Mouse (Mus musculus) forebrain, embryonic 12.5 days (tissue): ENCODE measurements at regions not wholly inside any gene's neighbourhood (a gene's known extent, or its start where the extent isn't known, plus 50 kb on each side); places are given as distances from the start of the nearest gene placed in this dataset.
A peak's percentile ranks its signal among the peaks of the same experiment; 100 is the strongest.

Source experiments
- ATAC-seq: fragments of 200-750 bp; cut with Nextera tagmentation; 2 replicates; pipeline ENCODE4 v1.8.0; 2017; ENCODE audit warnings: moderate TSS enrichment; ENCODE audit not compliant: low FRiP score
- H3K27ac ChIP-seq: fragments of 300-500 bp; sonication (generic); 2 replicates; pipeline ENCODE4 v1.5.1; 2016; ENCODE audit warnings: mild to moderate bottlenecking
- H3K27me3 ChIP-seq: fragments of 300-500 bp; sonication (generic); 2 replicates; pipeline ENCODE4 v1.6.1; 2016; ENCODE audit warnings: mild to moderate bottlenecking
- H3K36me3 ChIP-seq: fragments of 300-500 bp; sonication (generic); replicated peaks from 2 replicates; pipeline ENCODE4 v1.6.1; 2016; ENCODE audit warnings: mild to moderate bottlenecking
- H3K4me1 ChIP-seq: fragments of 300-500 bp; sonication (generic); 2 replicates; pipeline ENCODE4 v1.6.1; 2016
- H3K4me2 ChIP-seq: fragments of 300-500 bp; sonication (generic); 2 replicates; pipeline ENCODE4 v1.6.1; 2016; ENCODE audit warnings: mild to moderate bottlenecking, moderate library complexity
- H3K4me3 ChIP-seq: fragments of 300-500 bp; sonication (generic); replicated peaks from 2 replicates; pipeline ENCODE4 v1.5.1; 2016; ENCODE audit warnings: mild to moderate bottlenecking
- H3K9ac ChIP-seq: fragments of 300-500 bp; sonication (generic); 2 replicates; pipeline ENCODE4 v1.6.1; 2016; ENCODE audit warnings: mild to moderate bottlenecking
- H3K9me3 ChIP-seq: fragments of 300-500 bp; sonication (generic); 2 replicates; pipeline ENCODE4 v1.6.1; 2016
- WGBS: fragments of 180-500 bp; shearing (Covaris S2); methylation state at CpG from one replicate; pipeline ENCODE4 v1.1.7; 2016; 5-methylcytosine and 5-hydroxymethylcytosine counted together

DNA sequence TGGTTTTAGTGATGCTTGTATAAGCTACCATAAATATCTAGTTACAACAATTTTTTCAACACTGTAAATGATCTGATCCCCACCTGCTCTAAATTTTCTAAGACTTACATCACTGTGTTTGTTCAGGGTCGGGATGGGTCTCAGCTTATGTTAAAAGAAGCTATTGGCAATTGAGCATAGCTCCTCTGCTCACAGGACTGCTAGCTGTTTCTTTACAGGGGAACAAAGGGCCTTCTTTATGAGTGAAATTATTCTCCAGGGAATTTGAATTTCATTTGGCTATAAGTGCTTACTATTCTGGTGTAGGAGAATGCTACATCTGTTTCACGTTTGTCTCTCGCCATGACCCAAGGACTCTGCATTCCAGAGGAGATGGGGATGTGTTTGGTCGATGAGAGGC, 255.6 kb upstream of the Ccdc54 start:
- 74% methylated on average over 4 of the region's 4 CpGs for WGBS
- no peaks in the 10 kb centered on the region for H3K27me3 ChIP-seq
- ATAC-seq, result no peak

GRCm38 (mm10) chr16:50841677-50842580, 251.0 kb upstream of the Ccdc54 start:
- Histone ChIP-seq H3K36me3 (no peaks in the 10 kb centered on the region), H3K27ac (no peak overlapping the region), H3K9me3 (no peaks in the 10 kb centered on the region), H3K4me1 (0 out of 2 replicates have a peak, but pooled peaks cover 3% of the 10 kb centered on the region), H3K9ac (no peak overlapping the region), H3K4me2 (0 out of 2 replicates have a peak overlapping the region, but pooled peaks have one; percentile 17), H3K4me3 (no peak overlapping the region), H3K27me3 (no peaks in the 10 kb centered on the region)
- 37% methylated on average over 15 of the region's 15 CpGs for WGBS
- peak; percentile 92 for ATAC-seq

More for the DNA sequence above, 255.6 kb upstream of the Ccdc54 start:
- no peaks in the 10 kb centered on the region for H3K36me3 ChIP-seq
- H3K27ac ChIP-seq, result no peak overlapping the region
- H3K4me2 ChIP-seq, result no peak overlapping the region
- no peak overlapping the region for H3K4me3 ChIP-seq
- H3K4me1 ChIP-seq, result 0 out of 2 replicates have a peak, but pooled peaks cover 3% of the 10 kb centered on the region
- H3K9ac ChIP-seq, result no peak overlapping the region
- no peaks in the 10 kb centered on the region for H3K9me3 ChIP-seq

DNA sequence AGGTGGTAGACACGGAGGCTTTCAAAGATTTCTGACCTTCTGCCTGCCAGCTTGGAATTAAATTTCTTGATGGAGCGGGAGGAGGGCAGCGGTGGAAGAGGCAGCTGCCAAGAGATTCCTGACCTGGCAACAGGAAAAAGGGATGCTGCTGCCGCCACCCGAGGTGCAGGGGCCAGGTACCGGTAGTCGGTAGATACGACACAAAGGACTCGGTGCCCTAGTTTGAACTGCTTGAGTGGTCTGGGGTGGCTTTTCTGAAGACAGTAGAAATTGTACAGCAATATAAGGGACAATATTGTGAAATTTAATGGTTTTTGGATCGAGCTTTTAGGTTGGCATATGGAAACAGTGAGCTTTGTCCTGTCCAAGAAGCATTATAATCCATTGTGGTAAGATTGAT, 250.3 kb upstream of the Ccdc54 start:
- Histone ChIP-seq H3K9me3 (no peaks in the 10 kb centered on the region), H3K27ac (no peak overlapping the region), H3K4me3 (no peak overlapping the region), H3K27me3 (no peaks in the 10 kb centered on the region), H3K36me3 (no peaks in the 10 kb centered on the region), H3K4me2 (no peak overlapping the region), H3K9ac (no peak overlapping the region), H3K4me1 (0 out of 2 replicates have a peak, but pooled peaks cover 3% of the 10 kb centered on the region)
- ATAC-seq, result peak; percentile 54; the same call in 1 of the 2 replicates
- 72% methylated on average over 10 of the region's 10 CpGs for WGBS

DNA sequence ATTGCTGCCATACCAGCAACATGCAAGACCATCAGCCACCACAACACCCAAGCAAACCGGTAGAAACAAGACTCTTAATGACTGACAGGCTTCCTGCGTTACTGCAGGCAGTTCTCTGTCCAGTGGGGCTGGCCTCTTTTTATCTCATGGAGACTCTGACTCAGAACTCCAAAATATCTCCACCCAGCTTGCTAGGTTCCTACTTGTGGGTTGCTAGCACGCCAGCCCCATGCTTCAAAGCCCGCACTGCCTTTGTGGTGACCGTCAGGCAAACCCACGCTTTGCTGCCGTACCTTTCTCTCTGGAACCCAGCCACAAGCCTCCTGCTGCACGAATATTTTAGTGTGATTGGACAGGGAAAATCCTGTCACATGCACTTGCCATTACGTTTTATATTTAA, 248.7 kb upstream of the Ccdc54 start:
- no peak overlapping the region for H3K27ac ChIP-seq
- 83% methylated on average over 9 of the region's 9 CpGs for WGBS
- H3K4me2 ChIP-seq, result no peak overlapping the region
- no peak for ATAC-seq
- no peaks in the 10 kb centered on the region for H3K27me3 ChIP-seq
- H3K36me3 ChIP-seq, result no peaks in the 10 kb centered on the region
- 0 out of 2 replicates have a peak, but pooled peaks cover 3% of the 10 kb centered on the region for H3K4me1 ChIP-seq
- H3K9me3 ChIP-seq, result no peaks in the 10 kb centered on the region
- no peak overlapping the region for H3K4me3 ChIP-seq
- H3K9ac ChIP-seq, result no peak overlapping the region

GRCm38 (mm10) chr16:50837416-50837815, 246.5 kb upstream of the Ccdc54 start:
- Histone ChIP-seq H3K27me3 (no peaks in the 10 kb centered on the region), H3K27ac (no peak overlapping the region), H3K4me2 (no peak overlapping the region), H3K9ac (no peak overlapping the region), H3K4me1 (0 out of 2 replicates have a peak, but pooled peaks cover 3% of the 10 kb centered on the region), H3K9me3 (no peaks in the 10 kb centered on the region), H3K4me3 (no peak overlapping the region), H3K36me3 (no peaks in the 10 kb centered on the region)
- ATAC-seq, result no peak
- 86% methylated on average over 9 of the region's 9 CpGs for WGBS

- Histone ChIP-seq H3K4me3 (no peak overlapping the region), H3K4me2 (no peak overlapping the region), H3K4me1 (no peaks in the 10 kb centered on the region), H3K27me3 (no peaks in the 10 kb centered on the region), H3K27ac (no peak overlapping the region), H3K9ac (no peak overlapping the region), H3K36me3 (no peaks in the 10 kb centered on the region), H3K9me3 (no peaks in the 10 kb centered on the region)
- no peak for ATAC-seq
- 77% methylated on average over 4 of the region's 4 CpGs for WGBS
Measured at GRCm38 (mm10) chr16:50836457-50836856, 245.5 kb upstream of the Ccdc54 start.

DNA sequence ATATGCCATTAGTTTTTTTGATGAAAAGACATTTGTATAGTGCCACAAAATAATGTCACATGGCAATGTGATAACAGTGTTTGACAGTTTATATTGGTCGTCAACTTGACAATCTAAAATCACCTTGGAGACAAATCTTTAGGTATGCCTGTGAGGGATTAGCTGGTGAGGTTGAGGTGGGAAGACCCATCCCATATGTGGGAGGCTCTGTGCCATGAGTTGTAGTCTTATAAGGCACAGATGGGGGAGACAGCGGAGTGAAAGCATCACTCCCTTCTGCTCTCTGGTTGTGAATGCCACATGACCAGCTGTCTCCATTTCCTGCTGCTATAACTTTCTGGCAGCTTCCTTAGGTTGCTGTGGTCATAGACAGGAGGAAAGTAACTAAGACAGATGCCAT, 242.4 kb upstream of the Ccdc54 start:
- H3K27ac ChIP-seq, result no peak overlapping the region
- no peaks in the 10 kb centered on the region for H3K4me1 ChIP-seq
- H3K9ac ChIP-seq, result no peak overlapping the region
- 88% methylated on average over 2 of the region's 2 CpGs for WGBS
- H3K4me3 ChIP-seq, result no peak overlapping the region
- H3K4me2 ChIP-seq, result no peak overlapping the region
- no peaks in the 10 kb centered on the region for H3K27me3 ChIP-seq
- H3K36me3 ChIP-seq, result no peaks in the 10 kb centered on the region
- H3K9me3 ChIP-seq, result no peaks in the 10 kb centered on the region
- ATAC-seq, result no peak

DNA sequence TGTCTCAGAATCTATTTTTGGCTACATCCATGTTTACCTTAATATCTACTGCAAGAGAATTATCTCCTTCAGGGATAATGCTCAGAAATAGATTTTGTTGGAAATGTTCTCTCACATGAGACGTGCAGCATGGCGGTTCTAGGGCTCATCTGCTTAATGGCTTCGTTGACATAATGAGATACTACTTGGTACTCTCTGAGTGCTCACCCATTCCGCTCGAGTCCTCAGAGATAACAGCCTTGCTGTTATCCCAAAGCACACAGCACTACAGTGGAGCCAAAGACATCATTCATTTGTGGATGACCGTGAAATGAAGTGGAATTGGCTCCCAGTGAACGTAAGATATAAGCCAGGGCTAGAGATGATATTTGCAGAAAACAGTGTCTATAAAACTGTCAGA, 231.4 kb upstream of the Ccdc54 start:
- Histone ChIP-seq H3K36me3 (no peaks in the 10 kb centered on the region), H3K4me1 (no peaks in the 10 kb centered on the region), H3K4me3 (no peak overlapping the region), H3K27ac (no peak overlapping the region), H3K9ac (no peak overlapping the region), H3K27me3 (no peaks in the 10 kb centered on the region), H3K9me3 (no peaks in the 10 kb centered on the region), H3K4me2 (no peak overlapping the region)
- no peak for ATAC-seq
- WGBS, result 83% methylated on average over 7 of the region's 7 CpGs

DNA sequence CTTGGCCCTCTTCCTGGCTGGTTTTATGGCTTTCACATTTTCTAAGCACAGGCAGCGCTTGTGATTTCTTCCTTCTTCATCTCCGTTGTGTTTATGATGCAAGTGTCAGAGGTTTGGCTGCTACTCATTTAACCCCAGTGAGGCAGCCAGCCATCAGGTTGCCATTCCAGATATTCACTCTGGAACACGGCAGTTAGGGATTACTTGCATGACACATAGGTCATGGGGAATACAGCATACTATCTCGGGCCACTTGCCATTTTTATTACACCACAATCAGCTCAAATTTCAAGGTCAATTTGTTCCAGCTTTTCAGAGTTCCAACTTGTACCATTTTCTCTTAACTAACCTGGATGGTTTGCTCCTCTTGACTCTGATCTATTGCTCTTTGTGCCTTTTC, 223.7 kb upstream of the Ccdc54 start:
- no peaks in the 10 kb centered on the region for H3K36me3 ChIP-seq
- no peak overlapping the region for H3K4me2 ChIP-seq
- no peaks in the 10 kb centered on the region for H3K27me3 ChIP-seq
- no peak overlapping the region for H3K27ac ChIP-seq
- no peak for ATAC-seq
- H3K4me1 ChIP-seq, result no peaks in the 10 kb centered on the region
- WGBS, result 83% methylated on average over 4 of the region's 4 CpGs
- no peaks in the 10 kb centered on the region for H3K9me3 ChIP-seq
- no peak overlapping the region for H3K9ac ChIP-seq
- H3K4me3 ChIP-seq, result no peak overlapping the region

DNA sequence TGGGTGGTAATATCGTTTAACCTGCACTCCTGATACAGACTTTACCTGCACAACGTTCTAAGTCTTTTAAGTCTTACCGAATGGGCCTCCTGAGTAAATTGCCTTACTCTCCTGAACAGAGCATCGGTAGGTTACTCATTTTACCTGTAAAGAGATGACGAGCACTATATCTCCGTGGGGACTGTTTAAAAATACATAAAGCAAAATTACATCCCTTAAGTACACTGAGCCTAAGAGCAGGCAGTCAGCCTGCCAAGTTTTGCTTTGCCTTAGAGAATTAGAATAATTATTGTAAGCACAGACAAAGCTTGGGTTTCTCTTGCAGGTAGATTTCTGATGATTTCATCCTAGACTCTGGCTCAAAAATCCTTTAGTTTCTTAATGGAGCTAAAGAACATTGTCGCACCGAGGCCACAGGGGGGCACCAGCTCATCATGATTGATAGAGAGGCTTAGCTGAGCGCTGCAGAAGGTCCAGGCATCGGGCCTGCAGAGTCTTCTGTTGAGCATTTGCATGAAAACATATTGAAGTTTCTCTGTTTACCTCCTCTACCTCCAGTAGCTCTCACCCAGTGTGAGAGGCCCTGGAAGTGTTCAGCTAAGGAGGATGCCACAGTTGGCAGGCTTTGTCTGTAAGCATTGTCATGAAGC, 208.3 kb upstream of the Ccdc54 start:
- H3K4me2 ChIP-seq, result no peak overlapping the region
- H3K4me3 ChIP-seq, result no peak overlapping the region
- H3K9ac ChIP-seq, result no peak overlapping the region
- H3K27me3 ChIP-seq, result no peaks in the 10 kb centered on the region
- peak; percentile 76 for ATAC-seq
- H3K36me3 ChIP-seq, result no peaks in the 10 kb centered on the region
- H3K4me1 ChIP-seq, result no peaks in the 10 kb centered on the region
- no peaks in the 10 kb centered on the region for H3K9me3 ChIP-seq
- 52% methylated on average over 10 of the region's 10 CpGs for WGBS
- no peak overlapping the region for H3K27ac ChIP-seq

DNA sequence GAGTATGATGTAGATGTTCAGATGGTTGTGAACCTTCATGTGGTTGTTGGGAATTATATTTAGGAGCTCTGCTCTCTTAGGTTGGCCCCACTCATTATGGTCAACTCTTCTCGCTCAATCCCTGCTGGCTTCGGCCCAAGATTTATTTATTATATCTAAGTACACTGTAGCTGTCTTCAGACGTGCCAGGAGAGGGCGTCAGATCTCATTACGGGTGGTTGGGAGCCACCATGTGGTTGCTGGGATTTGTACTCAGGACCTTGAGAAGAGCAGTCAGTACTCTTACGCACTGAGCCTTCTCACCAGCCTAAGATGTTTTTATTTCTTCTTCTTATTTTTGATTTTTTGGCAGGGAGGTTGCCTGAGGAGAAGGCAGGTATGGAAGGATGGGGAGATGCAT, 207.1 kb upstream of the Ccdc54 start:
- Histone ChIP-seq H3K36me3 (no peaks in the 10 kb centered on the region), H3K4me3 (no peak overlapping the region), H3K27me3 (no peaks in the 10 kb centered on the region), H3K9me3 (no peaks in the 10 kb centered on the region), H3K4me2 (no peak overlapping the region), H3K4me1 (no peaks in the 10 kb centered on the region), H3K27ac (no peak overlapping the region), H3K9ac (no peak overlapping the region)
- ATAC-seq, result no peak
- 87% methylated on average over 6 of the region's 6 CpGs for WGBS

- H3K4me1 ChIP-seq, result no peaks in the 10 kb centered on the region
- WGBS, result 81% methylated on average over 2 of the region's 2 CpGs
- H3K9ac ChIP-seq, result no peak overlapping the region
- H3K27ac ChIP-seq, result no peak overlapping the region
- H3K27me3 ChIP-seq, result no peaks in the 10 kb centered on the region
- no peak overlapping the region for H3K4me3 ChIP-seq
- ATAC-seq, result no peak
- H3K4me2 ChIP-seq, result no peak overlapping the region
- no peaks in the 10 kb centered on the region for H3K36me3 ChIP-seq
- H3K9me3 ChIP-seq, result no peaks in the 10 kb centered on the region
Measured at GRCm38 (mm10) chr16:50792960-50793359, 202.0 kb upstream of the Ccdc54 start.
